Mouse (Mus musculus) adrenal gland, adult 8-10 months (tissue): ENCODE results near the gene Sstr5. TPM values are rescaled to one million over a fixed set of nuclear protein-coding genes. Genes with fewer than 3 reads are reported as not detected.

Source experiments
- DNase-seq: peaks from one replicate; pipeline ENCODE4 v3.0.0; 2022
- total RNA-seq, 4 experiments: library from RNA; stranded (reverse); gene quantifications; 2 replicates each; pipeline ENCODE4 v1.2.4; 2022

The Sstr5 gene
- total RNA-seq, 4 experiments from 2014 or later: 1.0 to 1.4 (median 1.2) TPM

DNA sequence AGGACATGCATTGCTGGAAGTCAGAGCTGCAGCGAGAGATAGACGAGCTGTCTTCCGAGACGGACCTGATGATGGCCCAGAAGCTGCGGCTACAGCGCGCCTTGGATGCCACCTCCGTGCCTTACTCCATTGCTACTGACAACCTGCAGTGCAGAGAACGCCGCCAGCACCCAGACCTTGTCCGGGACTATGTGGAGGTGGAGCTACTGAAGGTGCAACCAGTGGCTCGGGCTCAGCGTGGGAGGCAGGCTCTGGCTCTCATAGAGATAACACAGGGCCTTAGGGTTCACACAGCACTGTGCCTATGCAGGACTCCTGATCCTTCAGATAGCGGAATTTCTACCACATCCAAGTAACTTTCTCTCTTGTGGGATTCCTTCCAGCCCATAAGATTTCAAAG lies 25.0 kb downstream of the Sstr5 start:
- no peak for DNase-seq

DNA sequence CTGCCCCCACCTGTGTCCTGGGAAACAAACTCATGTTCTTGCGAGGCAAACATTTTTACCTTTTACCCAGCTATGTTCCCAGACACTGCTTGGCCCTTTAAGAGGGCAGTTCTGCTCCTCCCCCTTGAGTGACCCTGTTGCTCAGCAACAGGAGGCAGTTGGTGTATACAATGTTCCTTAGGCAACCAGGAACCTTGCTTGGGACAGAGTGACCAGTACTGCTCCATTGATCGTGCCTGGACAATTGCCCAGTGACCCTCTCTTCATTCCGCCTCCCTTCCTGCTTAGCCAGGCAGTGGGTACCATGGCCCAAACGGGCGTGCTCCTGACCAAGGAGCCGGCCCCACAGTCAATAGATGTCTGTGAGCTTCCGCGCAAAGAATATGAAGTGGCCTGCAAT lies 25.7 kb downstream of the Sstr5 start:
- no peak for DNase-seq

DNA sequence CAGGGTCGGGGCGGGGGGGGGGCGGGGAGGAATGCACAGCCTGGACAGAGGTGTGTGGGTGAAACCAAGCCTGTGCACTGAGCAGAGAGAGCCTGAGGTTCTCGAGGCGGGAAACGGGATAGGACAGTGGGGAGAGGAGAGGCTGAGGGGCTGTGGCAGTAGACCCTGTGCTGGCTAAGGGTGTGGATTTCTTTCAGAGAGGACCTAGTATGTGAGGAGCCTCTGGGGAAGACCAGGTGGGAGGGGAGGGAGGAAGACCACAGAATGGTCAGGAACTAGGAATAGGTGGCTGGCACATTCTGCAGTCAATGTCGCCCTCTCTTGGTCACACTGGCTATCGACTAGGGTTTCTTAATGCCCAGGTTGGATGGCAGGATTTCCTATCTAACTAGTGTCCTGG lies 27.3 kb downstream of the Sstr5 start:
- DNase-seq: peak; percentile 45

DNA sequence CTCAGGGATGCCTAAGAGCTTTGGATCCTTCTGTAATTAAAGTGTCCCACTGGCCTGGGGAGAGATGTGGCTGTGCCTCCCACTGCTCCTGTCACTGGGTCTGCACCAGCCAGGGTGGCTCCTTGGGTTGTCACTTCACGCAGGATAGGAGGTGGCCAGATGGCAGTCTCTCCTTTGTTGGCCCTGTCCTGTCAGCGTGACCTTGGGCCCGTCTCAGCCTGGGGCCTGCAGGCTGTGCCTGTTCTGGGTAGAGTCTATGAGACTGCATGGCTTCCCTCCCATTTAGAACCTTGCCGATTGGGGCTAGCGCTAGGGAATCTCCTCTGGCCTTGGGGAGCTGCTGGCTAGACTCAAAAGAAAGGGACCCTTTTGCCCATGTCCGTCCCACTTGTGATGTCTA lies 28.8 kb downstream of the Sstr5 start:
- DNase-seq: peak; percentile 60

DNA sequence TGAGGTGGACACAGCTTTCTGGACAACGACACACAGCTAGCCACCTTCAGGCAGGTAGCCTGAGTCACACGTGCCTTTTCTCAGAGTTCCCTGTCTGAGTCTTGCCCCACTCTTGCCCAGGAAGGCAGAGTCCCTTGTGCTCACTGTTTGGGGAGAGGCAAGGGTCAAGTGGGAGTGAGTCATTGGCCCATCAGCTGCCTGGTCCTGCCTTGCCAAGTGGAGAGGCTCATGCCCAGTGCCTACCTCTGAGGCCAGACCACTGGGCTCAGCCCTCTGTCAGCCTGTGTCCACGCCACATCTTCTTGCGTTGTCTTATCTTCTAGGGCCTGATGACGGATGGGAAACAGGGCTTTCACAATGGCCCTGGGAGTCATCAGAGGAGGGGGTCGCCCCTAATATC lies 29.3 kb downstream of the Sstr5 start:
- peak; percentile 53 for DNase-seq

DNA sequence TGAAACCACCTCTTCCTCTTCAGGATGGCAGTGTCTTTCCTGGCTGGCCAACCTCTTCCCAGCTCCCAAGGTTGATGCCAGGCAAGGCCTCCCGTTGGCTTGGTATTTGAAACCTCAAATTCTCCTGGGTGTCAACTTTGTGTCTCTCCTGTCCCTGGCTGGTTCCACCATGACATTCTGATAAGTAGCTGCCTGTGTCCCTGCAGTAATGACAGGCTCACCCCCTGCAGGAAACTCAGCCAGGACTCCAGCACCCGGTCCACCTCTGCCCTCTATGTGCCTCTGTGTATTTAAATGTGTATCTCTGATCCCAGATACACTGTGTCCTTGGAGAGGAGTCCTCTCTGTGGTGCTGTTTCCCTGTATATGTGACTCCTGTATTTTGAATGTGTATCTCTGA lies 30.8 kb downstream of the Sstr5 start:
- DNase-seq: no peak

DNA sequence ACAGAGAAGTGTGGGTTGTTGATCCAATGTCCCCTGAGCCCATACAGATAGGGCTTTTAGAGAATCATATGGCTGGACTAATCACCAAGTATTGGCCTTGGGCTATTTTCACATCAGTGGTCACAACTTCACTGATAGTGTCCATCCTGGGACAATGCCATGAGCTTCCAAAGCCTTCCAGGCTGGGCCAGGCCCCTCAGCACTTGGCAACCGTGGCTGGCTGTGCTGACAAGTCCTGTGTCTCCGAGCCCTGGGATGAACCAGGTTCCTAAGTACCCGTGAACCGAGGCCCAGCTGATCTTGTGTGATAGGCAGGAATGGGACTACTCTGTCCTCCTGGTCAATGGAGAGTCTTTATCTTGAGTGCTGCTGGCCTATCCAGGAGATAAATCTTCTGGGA lies 33.0 kb downstream of the Sstr5 start:
- DNase-seq: no peak

DNA sequence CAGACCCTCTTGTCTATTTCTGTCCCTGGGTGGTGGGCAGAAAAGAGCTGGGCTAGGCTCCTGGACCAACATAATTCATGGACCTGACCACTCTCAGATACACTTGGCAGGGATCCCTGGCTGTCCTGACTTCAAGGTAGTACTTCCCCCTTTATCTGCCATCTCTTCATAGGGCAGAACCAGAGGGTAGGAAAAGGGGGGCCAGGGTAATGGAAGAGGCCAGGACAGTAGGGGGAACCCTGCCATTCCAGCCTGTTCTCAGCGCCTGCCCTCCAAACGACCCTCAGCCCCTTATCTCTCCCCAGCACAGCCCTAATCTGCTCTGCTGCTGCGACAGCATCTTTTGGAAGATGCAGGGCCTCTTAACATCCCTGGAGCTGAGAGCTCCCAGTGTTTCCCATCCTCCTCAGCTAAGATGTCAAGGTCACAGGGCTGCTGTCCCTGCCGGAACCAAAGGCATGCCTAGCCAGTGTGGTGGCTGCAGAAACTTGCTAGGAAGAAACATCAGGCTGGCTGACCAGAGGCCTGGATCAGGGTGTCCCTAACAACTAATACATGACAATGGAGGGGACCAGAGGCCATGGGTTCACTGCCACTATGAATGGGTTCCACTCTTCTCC lies 33.7 kb downstream of the Sstr5 start:
- no peak for DNase-seq

DNA sequence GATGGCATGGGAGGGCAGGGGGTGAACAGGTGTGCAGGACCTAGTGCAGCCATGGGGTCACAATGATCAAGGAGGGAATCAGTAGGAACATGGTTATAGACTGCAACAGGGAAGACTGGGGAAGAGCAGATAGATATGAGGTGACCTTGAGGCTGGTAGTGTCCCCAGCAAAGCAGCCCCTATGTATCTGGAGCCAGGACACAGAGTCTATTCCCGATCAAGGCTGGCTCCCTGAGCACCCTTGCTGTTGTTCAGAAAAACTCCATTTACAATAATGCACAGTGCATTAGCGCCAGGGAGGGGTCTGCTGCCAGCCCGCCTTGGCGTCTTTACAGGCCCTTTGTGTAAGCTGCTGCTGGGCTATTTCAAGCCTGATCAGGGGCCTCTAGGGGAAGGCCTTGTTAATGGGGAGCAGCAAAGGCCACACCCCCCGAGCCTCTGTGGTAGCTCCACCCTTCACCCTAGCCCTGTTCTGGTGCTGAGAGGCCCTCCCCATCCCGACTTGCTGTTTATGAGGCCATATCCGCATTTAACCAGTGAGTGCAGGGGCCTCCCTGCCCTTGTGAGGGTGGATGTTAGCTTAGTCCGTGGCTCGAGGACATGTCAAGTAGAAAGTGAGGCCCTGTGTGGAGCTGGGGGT lies 34.7 kb downstream of the Sstr5 start:
- no peak for DNase-seq

DNA sequence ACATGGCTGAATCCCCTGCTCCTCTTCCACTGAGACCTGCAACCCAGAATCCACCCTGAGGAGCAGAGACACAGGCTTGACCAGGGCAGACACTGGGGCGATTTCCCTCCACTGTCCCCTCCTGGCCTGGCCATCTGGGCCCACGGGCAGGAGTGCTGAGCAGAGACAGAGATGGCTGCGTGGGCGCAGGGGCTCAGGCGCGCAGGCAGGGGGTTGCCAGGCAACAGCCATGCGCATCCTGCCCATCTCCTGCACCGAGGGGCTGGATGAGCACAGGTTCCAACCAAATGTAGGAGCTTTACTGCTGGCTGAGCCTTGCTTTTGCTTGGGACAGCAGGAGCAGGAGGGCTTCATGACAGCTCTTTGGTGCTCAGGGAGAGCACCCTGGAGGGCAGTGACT lies 40.5 kb downstream of the Sstr5 start:
- no peak for DNase-seq

DNA sequence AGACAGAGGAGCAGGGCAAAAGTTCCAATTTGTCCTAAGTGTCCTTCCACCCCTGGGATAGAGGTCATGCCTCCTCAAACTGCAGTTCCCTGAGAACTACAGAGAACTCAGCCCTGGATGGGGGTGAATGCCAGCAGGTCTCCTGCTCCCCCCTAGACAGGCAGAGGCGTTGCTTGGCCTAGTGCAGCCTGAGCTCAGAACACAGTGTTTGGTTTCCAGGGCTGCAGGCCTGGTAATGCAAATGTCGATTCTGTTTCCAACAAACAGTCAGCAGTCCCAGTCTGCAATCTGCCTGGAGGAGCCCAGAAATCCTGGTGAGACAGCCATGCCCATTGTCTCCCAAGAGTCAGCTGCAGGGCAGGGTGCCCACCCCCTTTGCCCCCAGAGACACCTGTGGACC lies 42.8 kb downstream of the Sstr5 start, which contains the start of gene Tekt4:
TSS of gene Tekt4 (plus strand) at position 344 of the 400 bp plus-strand sequence.
- DNase-seq: no peak

DNA sequence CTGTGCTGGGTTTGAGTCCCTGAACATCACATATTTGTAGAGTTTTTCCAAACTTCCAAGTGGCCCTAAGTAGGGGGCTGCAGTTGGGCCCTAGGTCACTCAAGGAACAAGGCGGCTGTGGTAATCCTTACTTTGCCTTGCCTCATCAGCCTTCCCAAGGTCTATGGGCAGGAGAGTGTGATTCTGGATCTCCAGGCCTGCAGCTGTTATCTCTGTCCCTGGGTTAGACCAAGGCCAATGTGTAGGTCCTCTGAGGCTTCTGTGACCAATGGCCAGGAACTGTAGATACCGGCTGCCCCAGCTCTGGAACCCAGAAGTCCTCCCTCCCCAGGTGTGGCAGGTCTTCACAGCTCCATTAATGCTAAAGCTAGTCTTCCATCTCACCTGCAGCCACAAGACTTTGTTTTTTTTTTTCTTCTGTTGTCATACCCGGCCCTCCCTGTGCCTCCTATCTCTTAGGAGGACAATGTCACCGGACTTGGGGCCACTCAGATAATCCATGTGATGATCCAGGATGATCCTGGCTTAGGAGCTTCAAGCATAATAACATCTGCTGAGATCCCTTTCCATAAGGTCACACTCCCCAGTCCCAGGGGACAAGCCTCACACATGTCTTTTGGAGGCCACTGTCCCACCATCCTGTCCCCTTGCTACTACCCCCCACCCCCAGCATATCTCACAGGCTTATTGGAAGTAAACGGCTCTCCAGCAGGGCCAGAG lies 44.7 kb downstream of the Sstr5 start:
- peak; percentile 58 for DNase-seq

DNA sequence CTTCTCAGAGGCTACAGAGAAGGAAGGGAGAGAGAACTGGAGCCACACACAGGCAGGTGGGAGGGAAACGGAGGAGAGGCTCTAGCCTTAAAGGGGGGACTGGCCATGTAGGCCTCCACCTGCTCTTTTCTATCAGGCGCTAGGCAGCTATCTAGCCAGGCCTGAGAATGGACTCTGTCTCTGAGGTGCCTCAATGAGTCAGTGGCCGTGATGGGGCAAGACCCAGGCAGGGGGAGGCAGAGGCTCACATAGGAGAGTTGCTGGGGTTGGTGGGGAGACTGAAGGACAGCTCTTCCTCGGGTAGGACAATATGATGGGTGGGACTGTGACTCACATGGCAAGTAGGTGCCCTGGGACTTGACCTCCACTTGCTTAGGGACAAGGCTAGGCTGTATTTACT lies 46.8 kb downstream of the Sstr5 start:
- DNase-seq: peak; percentile 64

DNA sequence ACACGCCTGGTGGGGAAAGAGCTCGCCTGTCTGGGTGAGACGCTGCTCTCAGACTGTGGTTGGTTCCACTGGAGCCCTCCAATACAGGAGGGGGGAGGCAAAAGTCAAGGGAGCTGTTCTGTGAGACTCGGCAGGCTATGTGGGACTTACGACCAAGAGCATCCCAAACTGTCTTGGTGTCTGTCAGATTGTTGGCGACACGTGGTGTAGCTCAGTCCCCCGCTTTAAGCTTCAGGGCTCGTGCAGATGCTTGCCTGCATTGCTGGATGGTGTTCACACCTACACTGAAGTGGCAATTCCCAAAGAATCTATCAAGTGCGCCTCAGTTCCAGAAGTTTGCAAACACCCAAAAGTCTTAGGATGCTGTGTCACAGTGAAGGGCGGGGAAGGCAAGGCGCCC lies 49.2 kb downstream of the Sstr5 start:
- no peak for DNase-seq

DNA sequence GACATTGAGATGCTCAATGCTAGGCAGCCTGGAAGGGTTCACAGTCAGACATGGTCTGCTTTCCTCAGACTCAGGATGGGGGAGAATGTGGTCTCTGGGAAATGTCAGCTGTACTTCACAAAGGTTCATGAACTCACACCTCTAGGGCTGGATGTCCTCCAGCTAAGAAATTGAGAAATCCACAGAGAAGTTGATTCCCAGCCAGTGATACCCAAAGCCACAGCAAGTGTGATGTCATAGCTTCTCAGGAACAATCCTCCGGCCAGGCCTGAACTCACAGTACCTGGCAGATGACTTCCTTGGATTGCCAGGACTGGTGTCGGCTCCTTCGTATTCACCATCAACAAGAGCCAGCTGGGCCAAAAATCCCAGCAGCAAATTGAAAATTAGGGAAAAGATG lies 51.2 kb downstream of the Sstr5 start:
- no peak for DNase-seq

DNA sequence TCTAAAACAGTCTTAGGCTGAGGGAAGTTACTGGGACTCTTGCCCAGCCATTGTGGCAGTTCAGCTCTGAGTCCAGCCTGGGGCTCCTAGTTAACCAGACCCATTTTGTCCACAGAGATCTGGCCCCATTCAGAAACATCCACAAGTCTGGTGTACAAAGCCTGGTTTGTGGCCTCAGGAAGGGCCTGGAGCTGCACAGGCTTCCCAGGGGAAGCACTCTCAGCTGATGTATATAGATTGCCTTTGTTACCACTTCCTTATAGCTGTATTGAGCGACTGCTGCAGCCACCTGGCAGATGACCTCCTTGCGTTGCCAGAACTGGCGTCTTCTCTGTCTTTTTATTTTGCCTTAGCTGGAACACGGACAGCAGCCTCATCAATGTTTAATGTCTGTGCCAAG lies 52.0 kb downstream of the Sstr5 start:
- no peak for DNase-seq

DNA sequence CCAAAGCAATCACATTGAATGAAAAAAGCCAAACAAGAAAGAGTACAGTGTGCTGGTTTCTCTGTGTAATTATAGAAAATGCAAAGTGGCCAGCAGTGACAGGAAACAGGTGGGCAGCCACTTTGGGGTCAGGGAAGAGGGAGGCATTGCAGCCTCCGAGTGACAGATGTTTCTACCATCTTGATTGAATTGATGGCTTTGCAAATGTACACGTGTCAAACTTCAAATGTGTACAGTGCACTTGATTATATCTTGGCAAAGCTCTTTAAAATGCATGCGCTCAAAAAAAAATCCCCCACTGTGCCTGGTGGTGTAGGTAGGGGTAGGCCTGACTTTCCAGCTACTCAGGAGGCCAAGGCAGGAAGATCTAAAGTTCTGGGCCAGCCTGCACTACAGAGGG lies 54.2 kb downstream of the Sstr5 start:
- DNase-seq: no peak

DNA sequence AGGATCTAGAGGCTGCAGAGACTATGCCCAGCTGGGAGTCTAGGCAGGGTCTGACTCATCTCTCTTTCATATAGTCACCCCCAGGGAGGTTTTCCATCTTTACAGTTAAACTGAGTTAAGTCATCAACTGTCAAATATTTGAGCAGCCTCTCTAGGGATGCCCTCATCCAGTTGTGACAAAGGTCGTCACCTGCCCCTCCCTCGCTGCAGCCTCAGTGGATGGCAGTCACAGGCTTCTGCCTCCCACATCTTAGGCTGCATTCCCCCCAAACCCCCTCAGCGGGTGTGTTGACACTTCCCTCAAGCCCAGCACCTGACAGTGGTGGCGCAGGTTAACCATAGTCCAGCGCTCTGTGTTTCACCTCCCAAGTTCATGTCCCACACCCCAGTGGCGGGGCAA lies 55.7 kb downstream of the Sstr5 start:
- no peak for DNase-seq

Other genes with a start within 250 kb of the Sstr5 start
- gene Baiap3, start 240.9 kb downstream of the Sstr5 start, total RNA-seq: 10 to 100 TPM; 12.8 to 44.5 (median 22.1) TPM
- gene Ube2i, start 222.7 kb downstream of the Sstr5 start, total RNA-seq: 100 to 1,000 TPM; 249 to 283 (median 265) TPM
- gene Prss34, start 198.9 kb downstream of the Sstr5 start, total RNA-seq: under 1 TPM in 3 of 4 experiments, not detected in 1; 0.31 to 0.56 (median 0.41) TPM
- not detected for gene Prss28, start 188.6 kb downstream of the Sstr5 start, total RNA-seq
- not detected for gene Prss29, start 178.6 kb downstream of the Sstr5 start, total RNA-seq
- gene Tpsab1, start 151.7 kb downstream of the Sstr5 start, total RNA-seq: 1 to 10 TPM in 1 of 4 experiments, under 1 TPM in 2, not detected in 1; 0.43 to 1.1 (median 0.59) TPM
- 1 to 10 TPM; 1.9 to 4.4 (median 2.4) TPM for gene Tpsb2, start 131.0 kb downstream of the Sstr5 start, total RNA-seq
- gene Tpsg1, start 128.0 kb downstream of the Sstr5 start, total RNA-seq: not detected
- gene Cacna1h, start 63.5 kb downstream of the Sstr5 start, total RNA-seq: 100 to 1,000 TPM; 117 to 206 (median 157) TPM
- under 1 TPM in 2 of 4 experiments, not detected in 2; 0.23 to 0.45 TPM for gene Tekt4, start 42.7 kb downstream of the Sstr5 start, total RNA-seq
- gene Sox8, start 73.4 kb upstream of the Sstr5 start, total RNA-seq: 1 to 10 TPM in 3 of 4 experiments, under 1 TPM in 1; 0.92 to 2.6 (median 1.2) TPM
- gene Lmf1, start 81.8 kb upstream of the Sstr5 start, total RNA-seq: 10 to 100 TPM; 36.0 to 39.9 (median 38.2) TPM
- gene Gng13, start 219.9 kb upstream of the Sstr5 start, total RNA-seq: 1 to 10 TPM in 1 of 4 experiments, under 1 TPM in 1, not detected in 2; 0.74 to 2.9 TPM
- 1 to 10 TPM; 1.2 to 4.9 (median 2.6) TPM for gene Chtf18, start 230.1 kb upstream of the Sstr5 start, total RNA-seq
- 10 to 100 TPM; 17.8 to 23.5 (median 20.4) TPM for gene Rpusd1, start 230.4 kb upstream of the Sstr5 start, total RNA-seq
- under 1 TPM; 0.09 to 0.52 (median 0.30) TPM for gene Mslnl, start 238.8 kb upstream of the Sstr5 start, total RNA-seq